Mouse (Mus musculus) lung, embryonic 14.5 days (tissue): ENCODE results near the gene Fam206a. TPM values are rescaled to one million over a fixed set of nuclear protein-coding genes. Genes with fewer than 3 reads are reported as not detected.

Experiments
- ATAC-seq: fragments of 200-750 bp; cut with Nextera tagmentation; 2 replicates; pipeline ENCODE4 v1.8.0; 2017; ENCODE audit warnings: mild to moderate bottlenecking, moderate TSS enrichment, moderate library complexity; ENCODE audit not compliant: insufficient read depth
- DNase-seq: peaks from one replicate; pipeline ENCODE4 v3.0.0-alpha.2; 2015
- H3K27ac ChIP-seq: fragments of 300-500 bp; sonication (generic); 2 replicates; pipeline ENCODE4 v1.5.1; 2014; ENCODE audit warnings: low read depth, mild to moderate bottlenecking, moderate library complexity
- H3K27me3 ChIP-seq: fragments of 300-500 bp; sonication (generic); 2 replicates; pipeline ENCODE4 v1.6.1; 2014; ENCODE audit warnings: low read length, control low read depth; ENCODE audit not compliant: insufficient read depth
- H3K36me3 ChIP-seq: fragments of 300-500 bp; sonication (generic); 2 replicates; pipeline ENCODE4 v1.6.1; 2014; ENCODE audit warnings: control low read depth; ENCODE audit not compliant: insufficient read depth
- H3K4me1 ChIP-seq: fragments of 300-500 bp; sonication (generic); 2 replicates; pipeline ENCODE4 v1.6.1; 2014; ENCODE audit warnings: antibody characterized with exemption, control low read depth; ENCODE audit not compliant: insufficient read depth
- H3K4me2 ChIP-seq: fragments of 300-500 bp; sonication (generic); 2 replicates; pipeline ENCODE4 v1.6.1; 2014; ENCODE audit warnings: mild to moderate bottlenecking
- H3K4me3 ChIP-seq: fragments of 300-500 bp; sonication (generic); 2 replicates; pipeline ENCODE4 v1.5.1; 2014; ENCODE audit warnings: low read depth, low read length
- H3K9ac ChIP-seq: fragments of 300-500 bp; sonication (generic); 2 replicates; pipeline ENCODE4 v1.6.1; 2014
- H3K9me3 ChIP-seq: fragments of 300-500 bp; sonication (generic); 2 replicates; pipeline ENCODE4 v1.6.1; 2016; ENCODE audit warnings: low read depth, low read length, control low read depth
- CTCF ChIP-seq: IDR thresholded peaks from 2 replicates; pipeline ENCODE4 v1.5.1; 2016; ENCODE audit warnings: antibody characterized with exemption, low read depth
- WGBS: fragments of 180-500 bp; shearing (Covaris S2); extraction: QIAGEN DNeasy Blood & Tissue Kit; methylation state at CpG from one replicate; pipeline ENCODE4 v1.1.7; 2014; 5-methylcytosine and 5-hydroxymethylcytosine counted together
- polyA plus RNA-seq: library from polyadenylated mRNA; unstranded; fragments of >200 nt; fragmentation: Nextera tagmentation; extraction: Ambion mirVana; gene quantifications from 2 replicates; pipeline ENCODE4 v1.2.1, GENCODE M21; 2014

Gene Fam206a
- polyA plus RNA-seq, 1 experiment from 2014 or later, result 19.4 TPM

- Histone ChIP-seq H3K27ac (no peak overlapping the region), H3K27me3 (no peaks in the 10 kb centered on the region), H3K36me3 (peaks cover 3% of the 10 kb centered on the region), H3K4me3 (no peak overlapping the region), H3K4me2 (no peak overlapping the region), H3K9me3 (no peaks in the 10 kb centered on the region), H3K4me1 (0 out of 2 replicates have a peak, but pooled peaks cover 4% of the 10 kb centered on the region), H3K9ac (no peak overlapping the region)
- DNase-seq, result no peak
- no peak for ATAC-seq
- TF ChIP-seq CTCF, result no peak
- WGBS, result 79% methylated on average over 3 of the region's 3 CpGs
Observed at GRCm38 (mm10) chr4:56828932-56829331, 26.8 kb downstream of the Fam206a start.

- Histone ChIP-seq H3K9ac (no peak overlapping the region), H3K9me3 (no peaks in the 10 kb centered on the region), H3K4me1 (0 out of 2 replicates have a peak, but pooled peaks cover 4% of the 10 kb centered on the region), H3K4me2 (no peak overlapping the region), H3K27me3 (no peaks in the 10 kb centered on the region), H3K36me3 (peaks cover 6% of the 10 kb centered on the region), H3K27ac (no peak overlapping the region), H3K4me3 (no peak overlapping the region)
- ATAC-seq (peak; percentile 55; the same call in 1 of the 2 replicates), DNase-seq (no peak)
- WGBS, result 60% methylated on average over 7 of the region's 7 CpGs
- no peak for TF ChIP-seq CTCF
Observed at GRCm38 (mm10) chr4:56829511-56829921, 27.4 kb downstream of the Fam206a start.

GRCm38 (mm10) chr4:56831013-56831609, 29.0 kb downstream of the Fam206a start:
- no peak for TF ChIP-seq CTCF
- no peak overlapping the region for H3K9ac ChIP-seq
- peak; percentile 79 for ATAC-seq
- WGBS, result 32% methylated on average over 13 of the region's 13 CpGs
- H3K4me3 ChIP-seq, result no peak overlapping the region
- no peaks in the 10 kb centered on the region for H3K9me3 ChIP-seq
- H3K36me3 ChIP-seq, result peaks cover 12% of the 10 kb centered on the region
- 0 out of 2 replicates have a peak, but pooled peaks cover 4% of the 10 kb centered on the region for H3K4me1 ChIP-seq
- peak overlapping the region; percentile 21; the same call in 1 of the 2 replicates for H3K4me2 ChIP-seq
- peak overlapping the region; percentile 42; the same call in 1 of the 2 replicates for H3K27ac ChIP-seq
- peak; percentile 59 for DNase-seq
- H3K27me3 ChIP-seq, result no peaks in the 10 kb centered on the region

- peak; percentile 20 for DNase-seq
- ATAC-seq, result peak; percentile 38; the same call in 1 of the 2 replicates
- Histone ChIP-seq H3K27ac (no peak overlapping the region), H3K4me3 (no peak overlapping the region), H3K9me3 (no peaks in the 10 kb centered on the region), H3K27me3 (no peaks in the 10 kb centered on the region), H3K36me3 (peaks cover 19% of the 10 kb centered on the region), H3K4me2 (no peak overlapping the region), H3K9ac (no peak overlapping the region), H3K4me1 (0 out of 2 replicates have a peak, but pooled peaks cover 4% of the 10 kb centered on the region)
- 59% methylated on average over 7 of the region's 7 CpGs for WGBS
- no peak for TF ChIP-seq CTCF
Observed at GRCm38 (mm10) chr4:56831998-56832397, 29.9 kb downstream of the Fam206a start.

GRCm38 (mm10) chr4:56837661-56838060, 35.5 kb downstream of the Fam206a start:
- Histone ChIP-seq H3K4me3 (no peak overlapping the region), H3K27ac (no peak overlapping the region), H3K9ac (no peak overlapping the region), H3K4me1 (no peaks in the 10 kb centered on the region), H3K27me3 (no peaks in the 10 kb centered on the region), H3K9me3 (no peaks in the 10 kb centered on the region), H3K4me2 (no peak overlapping the region), H3K36me3 (peaks cover 26% of the 10 kb centered on the region)
- no peak for DNase-seq
- ATAC-seq, result no peak
- no peak for TF ChIP-seq CTCF
- 59% methylated on average over 6 of the region's 6 CpGs for WGBS

GRCm38 (mm10) chr4:56840297-56840696, 38.2 kb downstream of the Fam206a start:
- ATAC-seq, result peak; percentile 17; the same call in 1 of the 2 replicates
- H3K27ac ChIP-seq, result no peak overlapping the region
- 33% methylated on average over 3 of the region's 3 CpGs for WGBS

GRCm38 (mm10) chr4:56842501-56842900, 40.4 kb downstream of the Fam206a start:
- Histone ChIP-seq H3K4me1 (no peaks in the 10 kb centered on the region), H3K36me3 (peaks cover 13% of the 10 kb centered on the region), H3K9ac (no peak overlapping the region), H3K27me3 (no peaks in the 10 kb centered on the region), H3K9me3 (no peaks in the 10 kb centered on the region), H3K27ac (no peak overlapping the region), H3K4me3 (no peak overlapping the region), H3K4me2 (no peak overlapping the region)
- TF ChIP-seq CTCF, result no peak
- no peak for ATAC-seq
- 66% methylated on average over 7 of the region's 7 CpGs for WGBS
- DNase-seq, result no peak

More at GRCm38 (mm10) chr4:56840297-56840696, 38.2 kb downstream of the Fam206a start:
- H3K9ac ChIP-seq, result no peak overlapping the region
- H3K4me1 ChIP-seq, result no peaks in the 10 kb centered on the region
- no peak overlapping the region for H3K4me3 ChIP-seq
- TF ChIP-seq CTCF, result no peak
- H3K4me2 ChIP-seq, result no peak overlapping the region
- H3K36me3 ChIP-seq, result peaks cover 20% of the 10 kb centered on the region
- no peaks in the 10 kb centered on the region for H3K9me3 ChIP-seq
- DNase-seq, result peak; percentile 47
- no peaks in the 10 kb centered on the region for H3K27me3 ChIP-seq
